Mouse (Mus musculus) WW6 (cell line): Measurements from ENCODE around the gene Lrrtm4.

ENCODE experiments used
- DNase-seq: peaks from one replicate; pipeline ENCODE4 v3.0.0-alpha.2; 2013; ENCODE audit warnings: low read depth, low spot score

Lrrtm4 gene

DNA sequence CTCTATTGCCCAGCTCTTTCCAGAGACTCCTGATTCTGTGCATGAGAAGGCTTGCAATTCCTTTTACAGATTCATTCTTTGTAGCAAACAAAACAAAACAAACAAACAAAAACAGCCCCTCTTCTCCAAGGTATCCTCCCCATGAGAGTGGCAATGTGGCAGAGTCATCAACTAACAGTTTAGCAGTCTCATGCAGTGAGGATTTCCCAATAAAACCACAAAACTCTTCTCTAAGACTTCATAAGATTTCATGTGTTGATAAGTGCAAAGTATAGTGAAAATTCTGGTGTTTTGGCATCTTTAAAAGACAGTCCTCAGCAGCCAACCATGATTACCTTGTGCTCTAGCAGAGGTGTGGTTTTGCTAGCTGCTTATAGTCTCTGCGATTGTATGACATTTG is 284.9 kb downstream of the Lrrtm4 start:
- no peak for DNase-seq

DNA sequence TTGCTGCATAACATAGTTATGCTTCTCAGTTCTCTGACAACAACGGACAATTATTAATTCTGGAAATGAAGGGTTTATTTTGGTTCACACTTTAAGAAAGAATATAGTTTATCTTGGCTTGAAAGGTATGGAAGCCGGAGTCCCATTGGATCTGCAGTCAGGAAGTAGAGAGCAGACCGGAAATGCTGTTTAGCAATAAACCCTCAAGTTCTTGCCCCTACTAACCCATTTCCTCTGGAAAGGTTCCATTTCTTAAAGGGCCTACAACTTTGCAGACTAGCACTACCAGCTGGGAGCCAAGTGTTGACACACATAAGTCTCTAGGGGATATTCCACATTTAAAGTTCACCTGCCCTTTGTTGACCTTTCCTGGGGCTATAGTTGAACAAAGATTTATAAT is 309.7 kb downstream of the Lrrtm4 start:
- no peak for DNase-seq

DNA sequence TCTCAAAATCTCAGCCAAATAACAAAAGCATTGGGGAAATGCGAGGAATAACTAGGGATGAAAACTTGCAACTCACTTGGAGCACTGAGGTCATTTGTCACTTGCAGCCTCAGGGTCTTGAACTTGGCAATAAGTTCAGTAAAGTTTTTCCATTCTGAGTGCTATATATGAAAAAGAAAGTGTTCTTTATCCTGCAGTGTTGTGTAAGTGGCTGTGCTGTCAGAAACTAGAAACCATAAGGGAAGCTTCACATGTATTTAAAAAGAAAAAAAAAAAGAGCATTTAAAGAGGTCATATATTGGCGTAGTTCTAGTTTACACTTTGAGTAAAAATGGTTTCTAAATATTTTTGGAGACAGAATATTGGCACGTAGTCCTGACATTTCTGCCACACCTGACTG is 313.1 kb downstream of the Lrrtm4 start:
- DNase-seq = no peak

DNA sequence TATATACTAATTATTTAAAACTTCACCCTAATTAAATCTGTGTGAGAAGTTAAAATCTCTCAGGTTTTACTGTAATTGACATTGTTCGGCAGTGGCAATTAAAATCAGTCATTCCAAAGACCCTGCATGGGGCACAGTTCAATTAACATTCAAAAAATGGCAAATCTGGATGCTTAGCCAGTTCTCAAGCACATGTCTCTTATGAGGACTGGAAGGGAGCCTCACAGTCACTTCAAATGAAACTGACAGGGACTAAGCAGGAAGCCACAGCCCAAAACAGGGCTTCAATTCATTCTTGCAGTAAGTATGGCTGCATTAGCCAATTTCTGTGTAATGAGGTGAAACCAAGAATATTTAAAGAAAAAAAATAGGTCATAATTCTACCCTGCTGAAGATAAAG is 333.6 kb downstream of the Lrrtm4 start:
- no peak for DNase-seq

DNA sequence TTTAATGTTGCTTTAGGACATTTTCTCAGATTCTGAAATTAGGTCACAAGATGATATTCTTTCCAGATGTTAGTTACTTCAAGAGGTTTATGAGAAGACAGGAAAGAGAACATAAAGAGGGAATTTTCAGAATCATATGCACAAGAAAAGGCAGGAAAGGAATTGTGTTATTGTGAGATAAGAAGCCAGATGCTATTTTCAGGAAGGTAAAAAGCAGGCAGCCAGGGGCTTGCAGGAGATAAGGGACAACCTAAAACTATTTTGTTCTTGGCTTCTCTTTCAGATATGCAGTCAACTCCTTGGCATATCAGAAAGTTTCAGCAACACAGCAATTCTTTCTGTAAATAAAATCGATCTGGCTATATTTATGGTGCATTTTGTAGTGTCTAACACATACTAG is 338.4 kb downstream of the Lrrtm4 start:
- no peak for DNase-seq

DNA sequence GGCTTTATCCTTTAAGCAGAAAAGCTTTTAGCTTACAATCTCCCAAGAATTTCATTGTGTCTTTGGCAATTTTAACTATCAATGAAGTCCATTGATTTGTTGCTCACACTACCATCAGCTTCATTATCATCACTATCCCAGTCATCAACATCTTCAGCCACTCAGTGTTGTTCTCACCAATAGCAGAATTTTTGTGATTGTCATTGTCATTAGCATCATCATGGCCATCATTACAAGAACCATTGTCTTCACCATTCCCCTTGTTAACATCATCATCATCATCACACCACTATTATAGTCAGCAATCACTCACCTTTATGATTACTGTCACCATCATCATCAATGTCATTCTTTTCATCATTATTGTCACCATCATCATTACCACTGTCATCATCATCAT is 344.9 kb downstream of the Lrrtm4 start:
- no peak for DNase-seq

DNA sequence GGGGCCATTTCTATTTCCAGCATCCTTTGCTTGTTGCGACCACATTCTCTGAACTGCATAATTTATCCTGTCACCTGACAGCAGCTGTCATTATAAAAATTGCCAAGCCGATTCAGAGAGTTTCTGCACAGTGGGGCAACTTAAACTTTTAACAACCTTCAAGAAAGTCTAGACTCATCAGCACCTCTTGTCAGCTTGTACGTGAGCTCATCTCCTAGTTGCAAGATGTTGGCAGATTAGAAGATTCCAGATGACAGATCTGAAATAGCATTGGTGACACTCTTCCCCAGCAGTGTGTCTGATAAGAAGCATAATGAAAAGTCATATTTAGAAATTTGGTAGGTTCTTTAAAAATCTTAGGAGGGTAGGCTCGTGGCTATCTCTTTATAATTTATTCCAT is 347.9 kb downstream of the Lrrtm4 start:
- no peak for DNase-seq

DNA sequence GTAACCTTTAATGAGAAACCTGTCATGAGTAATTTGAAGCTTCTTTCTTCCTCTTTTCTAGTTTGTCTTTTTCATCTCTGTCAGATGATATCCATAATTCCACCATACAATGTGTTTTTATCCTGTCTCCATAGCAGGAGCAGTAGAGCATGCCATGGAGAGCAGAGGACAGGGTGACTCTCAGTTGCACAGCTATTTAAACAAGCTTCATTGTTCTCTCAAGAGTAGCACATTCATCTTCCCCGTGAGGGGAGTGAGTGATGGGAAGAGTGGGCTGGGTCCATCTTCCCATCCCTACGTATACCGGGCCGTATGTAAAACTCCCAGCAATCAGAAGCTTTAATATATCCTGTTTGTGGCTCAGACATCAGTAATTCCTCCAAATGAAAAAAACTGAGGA is 370.9 kb downstream of the Lrrtm4 start:
- no peak for DNase-seq

DNA sequence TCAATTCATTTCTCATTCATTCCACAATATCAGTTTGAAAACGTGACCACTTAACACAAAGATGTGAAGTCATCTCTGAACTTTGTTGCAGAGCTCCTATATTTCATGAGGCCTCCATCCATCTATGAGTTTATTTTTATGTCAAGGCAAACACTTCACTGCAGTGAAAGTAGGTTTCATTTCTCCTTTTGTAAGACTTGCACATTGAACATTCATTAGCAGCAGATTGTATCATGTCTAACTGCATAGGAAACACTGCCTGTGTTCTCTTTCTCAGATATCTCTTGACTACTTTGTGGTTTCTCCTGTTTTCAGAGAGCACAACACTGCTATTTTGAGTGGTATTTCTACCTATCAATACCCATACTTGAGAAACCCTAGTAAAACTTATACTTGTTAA is 388.1 kb downstream of the Lrrtm4 start:
- no peak for DNase-seq

DNA sequence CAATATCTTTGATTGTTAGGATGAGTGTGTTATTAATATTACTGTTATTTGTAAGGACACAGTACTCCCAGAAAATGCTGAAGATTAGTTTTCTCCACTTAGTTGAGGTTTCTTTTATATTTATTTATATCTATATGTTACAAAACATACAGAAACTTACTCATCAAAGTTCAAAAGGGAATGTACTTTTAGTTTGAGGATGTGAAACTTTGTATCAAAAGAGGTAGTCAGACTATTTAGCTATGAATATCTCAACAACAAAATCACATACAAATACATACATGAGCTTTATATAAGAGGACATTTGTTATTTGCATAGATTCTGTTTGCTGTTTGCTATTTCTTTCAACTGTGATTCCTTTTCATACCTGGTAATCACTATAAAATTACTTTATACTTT is 421.5 kb downstream of the Lrrtm4 start:
- DNase-seq = no peak

DNA sequence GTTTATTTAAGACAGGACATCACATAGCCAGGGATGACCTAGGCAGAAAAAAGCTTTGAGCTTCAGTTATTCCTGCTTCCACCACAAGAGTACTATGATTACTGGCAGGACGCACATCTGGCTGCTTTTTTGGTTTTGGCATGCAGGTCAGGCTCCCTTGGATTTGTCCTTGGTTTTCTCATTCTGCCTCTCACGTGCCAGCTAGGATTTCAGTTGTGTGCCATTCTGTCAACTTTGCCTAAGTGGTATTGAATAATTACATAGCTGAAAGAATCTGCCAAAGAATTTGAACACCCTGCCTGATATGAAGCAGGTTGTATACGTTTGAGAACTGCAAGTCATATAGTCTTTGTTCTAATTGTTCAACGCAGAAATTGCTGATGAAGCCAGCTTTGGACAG is 451.9 kb downstream of the Lrrtm4 start:
- DNase-seq = no peak

DNA sequence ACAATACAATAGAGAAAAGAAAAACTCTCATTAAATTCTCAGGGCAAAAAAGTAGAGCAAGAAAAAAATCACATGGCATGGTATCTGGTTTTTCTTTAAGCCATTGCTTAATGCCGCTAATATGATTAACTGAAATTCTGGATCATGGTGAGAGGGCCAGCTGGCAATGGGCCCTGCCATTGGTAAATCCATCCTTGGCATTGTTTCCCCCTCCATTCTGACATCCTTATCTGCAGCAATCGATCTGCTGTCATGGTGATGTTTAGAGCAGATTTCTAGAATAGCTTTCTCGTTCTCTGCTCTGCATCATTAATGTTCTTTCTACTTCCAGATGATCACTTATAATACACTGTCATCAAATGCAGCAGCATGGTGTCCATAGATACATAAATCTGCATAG is 457.5 kb downstream of the Lrrtm4 start:
- no peak for DNase-seq

DNA sequence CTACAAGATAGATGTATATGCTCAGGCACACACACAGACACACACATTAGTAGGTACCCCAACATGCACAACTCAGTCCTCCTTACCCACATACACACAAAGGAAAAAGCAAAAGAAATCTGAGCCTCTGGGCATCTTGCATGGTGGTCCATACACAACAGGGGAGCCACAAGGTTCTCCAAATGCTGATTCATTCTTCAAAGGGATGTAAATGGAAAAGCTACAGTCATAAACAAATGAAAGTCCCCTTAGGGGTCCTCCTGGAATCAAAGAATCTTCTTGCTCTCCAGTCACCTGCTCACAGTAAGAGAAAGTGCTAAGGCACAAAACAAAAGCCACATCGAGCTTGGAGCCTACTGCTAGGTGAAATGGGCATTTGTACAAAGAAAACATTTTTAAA is 526.3 kb downstream of the Lrrtm4 start:
- no peak for DNase-seq

DNA sequence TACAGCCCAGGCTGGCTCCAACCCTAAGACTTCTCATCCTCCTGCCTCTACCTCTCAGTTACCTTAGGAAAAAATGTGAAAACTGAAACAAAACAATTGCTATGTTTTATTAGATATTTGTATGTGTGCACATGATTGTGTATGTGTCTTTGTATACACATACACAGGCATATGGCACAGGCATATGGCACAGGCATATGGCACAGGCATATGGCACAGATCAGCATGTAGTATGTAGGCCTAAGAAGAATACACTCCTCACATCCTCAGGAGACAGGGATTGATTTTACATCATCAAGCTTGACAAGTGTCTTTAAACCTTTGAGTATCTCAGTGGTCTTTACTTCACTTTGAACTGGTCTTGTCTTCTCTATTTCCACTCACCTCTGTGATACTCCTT is 531.2 kb downstream of the Lrrtm4 start:
- no peak for DNase-seq

DNA sequence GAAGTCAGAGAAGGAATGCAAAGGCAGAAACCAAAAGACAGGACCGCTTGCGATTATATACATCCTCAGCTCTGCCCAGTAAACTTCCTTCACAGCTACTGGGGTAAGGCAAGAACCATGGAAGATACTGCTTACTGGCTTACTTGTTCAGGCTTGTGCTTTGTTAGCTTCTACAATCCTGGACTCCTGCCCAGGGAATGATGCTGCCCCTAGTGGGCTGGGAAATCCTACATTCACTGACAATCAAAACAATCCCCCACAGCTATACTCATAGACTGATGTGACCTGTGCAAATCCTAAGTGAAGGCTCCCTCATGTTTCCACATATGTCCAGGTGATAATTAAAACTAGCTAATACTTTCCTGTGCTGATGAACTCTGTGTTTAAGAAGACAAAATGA is 534.7 kb downstream of the Lrrtm4 start:
- DNase-seq = no peak

DNA sequence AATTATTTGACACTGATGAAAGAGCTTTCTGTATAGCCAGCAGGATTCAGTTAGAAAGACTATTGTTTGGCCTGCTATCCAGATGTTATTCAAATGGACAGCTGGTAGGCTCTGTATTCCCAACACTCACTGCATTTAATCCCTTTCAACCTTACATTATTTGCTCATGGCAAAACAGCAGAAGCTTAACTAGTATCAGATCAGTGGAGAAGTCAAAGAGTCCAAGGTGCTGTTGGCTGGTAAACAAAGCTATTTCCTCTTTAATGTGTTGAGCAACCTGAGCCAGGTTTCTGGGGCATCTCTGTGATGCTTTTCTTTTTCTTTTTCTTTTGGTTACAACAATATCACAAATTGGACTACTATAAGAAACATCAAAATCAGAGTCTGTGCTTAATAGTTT is 536.3 kb downstream of the Lrrtm4 start:
- no peak for DNase-seq

DNA sequence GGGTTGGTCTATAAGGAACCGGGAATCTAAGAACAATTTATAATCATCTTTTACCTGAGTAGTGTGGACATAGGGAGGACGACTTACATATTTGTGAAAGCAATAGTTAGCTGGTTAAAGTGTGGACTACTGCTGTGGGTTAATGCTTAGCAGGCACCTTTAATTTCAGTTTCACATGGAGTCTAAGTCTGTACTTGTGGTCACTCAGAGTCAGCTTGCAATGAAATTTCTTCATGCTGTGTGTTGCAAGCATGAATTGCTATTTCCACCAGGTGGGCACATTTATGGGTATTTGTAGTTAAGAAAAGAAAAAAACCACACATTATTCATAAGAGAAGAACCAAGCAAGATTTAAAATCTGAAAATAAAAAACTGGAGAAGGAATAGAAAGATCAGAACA is 558.5 kb downstream of the Lrrtm4 start:
- no peak for DNase-seq

DNA sequence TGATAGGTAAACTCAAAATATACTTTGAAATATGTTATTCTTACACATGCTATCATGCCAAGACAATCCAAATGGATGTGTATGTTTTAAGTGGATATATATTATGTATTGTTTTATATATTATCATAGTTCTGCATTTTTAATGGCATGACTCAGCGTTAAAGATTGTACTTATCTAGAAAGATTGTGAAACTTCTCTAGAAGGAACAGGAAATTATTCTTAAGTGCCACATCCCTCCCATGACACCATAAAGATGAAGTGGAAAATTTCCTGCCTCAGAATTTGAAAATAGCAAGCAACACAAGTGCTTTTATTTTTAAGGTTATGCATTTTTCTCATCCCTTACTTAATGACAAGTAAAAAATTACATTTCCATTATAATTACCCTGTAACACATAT is 563.5 kb downstream of the Lrrtm4 start:
- DNase-seq = no peak

DNA sequence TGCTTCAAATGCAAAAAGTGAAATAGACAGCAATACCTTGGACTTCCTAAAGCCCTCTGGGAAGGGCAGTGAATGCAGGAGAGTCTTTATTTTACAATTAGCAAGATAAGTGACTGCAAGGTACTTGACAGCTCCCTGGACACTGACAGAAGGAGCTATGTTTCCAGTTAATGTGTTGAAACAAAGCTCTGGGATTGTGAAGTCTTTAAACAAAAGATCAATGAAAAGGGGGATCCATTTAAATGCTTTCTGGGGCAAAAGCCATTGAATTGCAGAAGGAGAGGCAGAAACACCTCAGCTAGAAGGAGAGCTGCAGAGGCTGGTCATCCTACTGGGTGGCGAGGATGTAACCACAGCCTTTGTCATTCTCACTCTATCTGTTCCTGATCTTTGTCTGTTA is 571.1 kb downstream of the Lrrtm4 start:
- peak; percentile 5 for DNase-seq

DNA sequence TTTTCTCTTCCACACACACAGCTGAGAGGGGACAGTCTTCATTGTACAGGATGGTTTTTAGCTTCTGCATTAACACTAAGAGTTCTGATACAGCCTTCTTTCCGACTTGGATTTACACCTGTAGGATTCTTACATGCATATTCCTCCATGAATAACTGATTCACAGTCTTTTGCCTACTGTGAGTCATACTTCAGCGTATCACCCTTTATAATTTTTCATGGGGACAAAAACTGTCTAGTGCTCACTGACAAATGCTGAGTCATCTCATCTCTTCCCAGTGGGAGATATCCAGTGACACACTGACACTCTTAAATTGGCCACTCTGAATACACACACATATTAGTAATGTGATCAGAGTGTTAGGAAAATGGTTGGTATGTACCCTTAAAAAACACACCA is 600.8 kb downstream of the Lrrtm4 start:
- no peak for DNase-seq

DNA sequence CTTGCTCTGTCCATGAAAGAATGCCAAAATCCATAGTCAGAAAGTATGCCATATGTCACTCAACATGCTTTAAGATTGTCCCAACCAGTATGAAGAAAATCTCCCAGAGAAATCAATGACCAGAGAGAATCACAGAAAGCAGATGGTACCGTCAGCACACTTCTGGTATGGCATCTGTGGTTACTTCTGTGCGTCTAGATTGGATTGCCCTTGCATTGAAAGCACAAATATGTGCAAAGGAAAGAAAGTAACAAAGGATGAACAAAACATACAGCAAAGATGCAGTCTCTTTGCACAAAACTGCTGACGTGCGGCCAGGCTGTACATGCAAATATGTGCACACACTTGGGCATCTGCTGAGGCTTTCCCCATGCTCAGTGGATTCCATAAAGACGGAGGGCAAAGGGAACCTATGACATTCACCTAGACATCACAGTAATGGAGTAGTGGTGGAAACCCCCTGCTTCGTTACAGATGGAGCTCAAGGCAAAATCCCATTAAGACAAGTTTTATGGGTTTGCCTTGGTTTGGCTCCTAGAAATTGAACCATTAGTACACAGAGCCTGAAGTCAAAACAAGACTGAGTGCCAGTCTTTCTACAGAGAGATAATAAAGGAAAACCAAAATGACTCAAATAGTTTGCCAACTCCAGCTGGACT is 604.1 kb downstream of the Lrrtm4 start:
- no peak for DNase-seq

DNA sequence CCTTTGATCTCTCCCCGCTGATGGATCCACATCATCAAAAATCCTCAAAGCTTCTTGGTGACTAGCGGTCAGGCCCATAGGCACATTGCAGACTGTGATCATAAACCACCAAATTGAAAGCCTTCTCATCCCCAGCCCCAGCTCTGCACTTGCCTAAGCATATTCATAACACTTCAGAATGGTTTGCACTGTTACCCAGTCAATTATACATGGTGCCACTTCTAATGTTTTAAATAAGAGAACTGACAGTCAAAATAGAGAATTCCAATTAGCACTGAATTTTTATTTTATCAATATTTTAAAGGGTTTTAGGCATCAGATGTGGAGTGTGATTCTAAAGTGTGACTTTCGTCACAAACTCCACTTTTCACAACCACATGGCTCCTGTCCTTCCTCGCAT is 606.8 kb downstream of the Lrrtm4 start:
- no peak for DNase-seq

DNA sequence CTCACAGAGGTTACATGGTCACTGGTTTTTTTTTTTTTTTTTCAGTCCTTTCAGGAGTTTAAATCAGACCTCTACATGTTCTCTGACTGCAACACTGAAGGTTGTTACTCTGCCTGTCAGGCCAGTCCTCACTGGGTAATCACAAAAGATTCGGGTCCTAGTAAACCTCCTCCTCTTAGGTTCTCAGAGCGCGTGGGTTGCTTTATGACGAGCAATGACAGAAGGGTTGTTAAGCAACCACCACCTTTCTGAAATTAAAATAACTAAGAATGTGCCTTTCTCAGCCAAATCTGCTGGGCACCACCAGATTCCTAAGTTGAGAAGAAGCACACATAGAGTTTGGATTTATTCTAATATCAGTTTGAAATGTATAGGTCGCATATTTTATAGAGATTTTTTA is 644.1 kb downstream of the Lrrtm4 start:
- no peak for DNase-seq

DNA sequence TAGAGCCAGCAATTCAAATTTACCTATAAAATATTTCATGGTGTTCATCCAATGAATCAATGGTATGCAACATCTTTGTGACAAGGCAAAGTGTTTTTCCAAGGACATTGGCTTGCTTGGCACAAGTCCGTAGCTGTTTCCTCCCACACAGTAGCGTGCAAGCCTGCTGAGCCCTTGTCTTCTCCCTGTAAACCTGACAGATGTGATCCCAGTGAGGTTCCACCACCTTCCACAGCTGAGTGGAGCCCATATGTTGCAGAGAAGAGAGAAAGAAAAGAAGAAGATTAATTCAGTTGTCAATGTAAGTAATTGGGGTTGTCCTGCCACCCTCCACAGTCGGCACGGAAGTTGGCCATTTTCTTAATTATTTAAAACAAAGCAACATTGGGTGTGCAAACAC is 645.4 kb downstream of the Lrrtm4 start:
- no peak for DNase-seq
